Mouse (Mus musculus) effector memory CD4-positive, alpha-beta T cell, adult 5 months (primary cell): ENCODE measurements around the gene Olfr353. TPM values are rescaled to one million over a fixed set of nuclear protein-coding genes. Genes with fewer than 3 reads are reported as not detected.

Experiments
- polyA plus RNA-seq: library from polyadenylated mRNA; unstranded; fragments of 100-300 nt; shearing (Covaris generic); gene quantifications from one replicate; pipeline ENCODE4 v1.2.1, GENCODE M21; 2017

Gene Olfr353
- not detected for polyA plus RNA-seq

GRCm38 (mm10) chr2:36892836-36893235, at the start of gene Olfr353:
TSS of gene Olfr353 (minus strand) at chr2:36892936.

GRCm38 (mm10) chr2:36936821-36937220, 44.1 kb upstream of the Olfr353 start, which contains the start of gene Olfr356:
TSS of gene Olfr356 (plus strand) at chr2:36937121.

GRCm38 (mm10) chr2:36928797-36929196, 36.1 kb upstream of the Olfr353 start, which contains the start of gene Olfr355:
TSS of gene Olfr355 (minus strand) at chr2:36928897.

GRCm38 (mm10) chr2:36905380-36905779, 12.6 kb upstream of the Olfr353 start, which contains the start of gene Olfr354:
TSS of gene Olfr354 (plus strand) at chr2:36905680.

GRCm38 (mm10) chr2:36868160-36868559, 24.6 kb downstream of the Olfr353 start, which contains the start of gene Olfr352:
TSS of gene Olfr352 (plus strand) at chr2:36868460.

GRCm38 (mm10) chr2:36862560-36862959, 30.2 kb downstream of the Olfr353 start, which contains the start of gene Olfr351:
TSS of gene Olfr351 (minus strand) at chr2:36862660.

GRCm38 (mm10) chr2:36846010-36846409, 46.7 kb downstream of the Olfr353 start, which contains the start of gene Olfr350:
TSS of gene Olfr350 (plus strand) at chr2:36846310.

Other genes starting within 250 kb of the Olfr353 start
- gene Olfr346, start 207.1 kb downstream of the Olfr353 start, polyA plus RNA-seq: not detected
- not detected for gene Olfr347, start 161.0 kb downstream of the Olfr353 start, polyA plus RNA-seq
- gene Olfr348, start 108.7 kb downstream of the Olfr353 start, polyA plus RNA-seq: not detected
- gene Olfr50, start 102.4 kb downstream of the Olfr353 start, polyA plus RNA-seq: not detected
- gene Olfr3, start 75.9 kb downstream of the Olfr353 start, polyA plus RNA-seq: not detected
- gene Olfr350, start 46.6 kb downstream of the Olfr353 start, polyA plus RNA-seq: not detected
- gene Olfr351, start 30.3 kb downstream of the Olfr353 start, polyA plus RNA-seq: not detected
- not detected for gene Olfr352, start 24.5 kb downstream of the Olfr353 start, polyA plus RNA-seq
- 0.06 TPM for gene Olfr354, start 12.7 kb upstream of the Olfr353 start, polyA plus RNA-seq
- gene Olfr355, start 36.0 kb upstream of the Olfr353 start, polyA plus RNA-seq: 0.26 TPM
- not detected for gene Olfr356, start 44.2 kb upstream of the Olfr353 start, polyA plus RNA-seq
- gene Olfr357, start 100.9 kb upstream of the Olfr353 start, polyA plus RNA-seq: not detected
- not detected for gene Olfr358, start 116.4 kb upstream of the Olfr353 start, polyA plus RNA-seq
- not detected for gene Olfr360, start 172.8 kb upstream of the Olfr353 start, polyA plus RNA-seq
- gene Olfr361, start 196.4 kb upstream of the Olfr353 start, polyA plus RNA-seq: not detected
- not detected for gene Olfr362, start 225.0 kb upstream of the Olfr353 start, polyA plus RNA-seq
- not detected for gene Olfr364-ps1, start 246.4 kb upstream of the Olfr353 start, polyA plus RNA-seq